Mouse (Mus musculus) heart, adult 2 months (tissue): Measurements from ENCODE around the gene Plk2.

ENCODE experiments used
- CTCF ChIP-seq: fragments of 200-600 bp; IDR thresholded peaks from 2 replicates; pipeline ENCODE4 v1.8.1; 2022; ENCODE audit warnings: antibody characterized with exemption, mild to moderate bottlenecking, moderate library complexity
- EP300 ChIP-seq: fragments of 200-500 bp; IDR thresholded peaks from 2 replicates; pipeline ENCODE4 v1.6.1; 2011; ENCODE audit warnings: low read depth, low read length, control low read depth; ENCODE audit not compliant: insufficient read depth
- POLR2A ChIP-seq: fragments of 200-500 bp; IDR thresholded peaks from 2 replicates; pipeline ENCODE4 v1.6.1; 2011; ENCODE audit warnings: mild to moderate bottlenecking, low read depth, low read length, control low read depth; ENCODE audit not compliant: insufficient read depth

- TF ChIP-seq POLR2A: no peak
- no peak for TF ChIP-seq CTCF
- TF ChIP-seq EP300: no peak
Observed at GRCm38 (mm10) chr13:110432613-110433012, 37.8 kb downstream of the Plk2 start.
